Mouse (Mus musculus): Measurements from ENCODE around the gene Gm21149. TPM values are rescaled to one million over a fixed set of nuclear protein-coding genes. Genes with fewer than 3 reads are reported as not detected.
"Not testable (repeated sequence)": the region's sequence is repeated elsewhere in the genome, so short reads cannot be mapped to it uniquely, and the experiment has no call there.

Gm21149 gene
- total RNA-seq, 4 experiments from 2014 or later, result not detected

- DNase-seq, result not testable (repeated sequence)
Observed at GRCm38 (mm10) chr5:15461613-15462012, 14.7 kb downstream of the Gm21149 start.

GRCm38 (mm10) chr5:15457865-15458571, 18.3 kb downstream of the Gm21149 start:
- not testable (repeated sequence) for DNase-seq

Other genes with a start within 250 kb of the Gm21149 start
- gene Gm21190, start 52.7 kb upstream of the Gm21149 start, total RNA-seq (2022), result not detected
- gene Gm21083, start 100.8 kb upstream of the Gm21149 start, total RNA-seq (2022), result not detected
- not detected for gene Speer4d, start 142.5 kb upstream of the Gm21149 start, total RNA-seq (2022)
- not detected for gene 4930572O03Rik, start 180.5 kb upstream of the Gm21149 start, total RNA-seq (2022)
- gene Speer4c, start 237.7 kb upstream of the Gm21149 start, total RNA-seq (2022), result not detected

Data from adrenal gland, adult 8-10 months (tissue).